Mouse (Mus musculus) embryonic facial prominence, embryonic 14.5 days (tissue): ENCODE results near the gene Cited2. TPM values are rescaled to one million over a fixed set of nuclear protein-coding genes. Genes with fewer than 3 reads are reported as not detected.
A peak's percentile ranks its signal among the peaks of the same experiment; 100 is the strongest.

Experiments
- ATAC-seq: fragments of 200-750 bp; cut with Nextera tagmentation; 2 replicates; pipeline ENCODE4 v1.8.0; 2017; ENCODE audit warnings: low read depth, moderate number of reproducible peaks, moderate TSS enrichment
- DNase-seq: peaks from one replicate; pipeline ENCODE4 v3.0.0-alpha.2; 2015; ENCODE audit warnings: low spot score
- H3K27ac ChIP-seq: fragments of 300-500 bp; sonication (generic); replicated peaks from 2 replicates; pipeline ENCODE4 v1.5.1; 2014; ENCODE audit warnings: low read depth, mild to moderate bottlenecking, low read length, moderate library complexity
- H3K27me3 ChIP-seq: fragments of 300-500 bp; sonication (generic); replicated peaks from 2 replicates; pipeline ENCODE4 v1.6.1; 2014; ENCODE audit warnings: low read length; ENCODE audit not compliant: control insufficient read depth, insufficient read depth
- H3K36me3 ChIP-seq: fragments of 300-500 bp; sonication (generic); 2 replicates; pipeline ENCODE4 v1.6.1; 2014; ENCODE audit warnings: low read length, mixed read lengths; ENCODE audit not compliant: control insufficient read depth, insufficient read depth
- H3K4me1 ChIP-seq: fragments of 300-500 bp; sonication (generic); 2 replicates; pipeline ENCODE4 v1.6.1; 2014; ENCODE audit warnings: antibody characterized with exemption, low read length; ENCODE audit not compliant: control insufficient read depth, insufficient read depth
- H3K4me2 ChIP-seq: fragments of 300-500 bp; sonication (generic); 2 replicates; pipeline ENCODE4 v1.6.1; 2014; ENCODE audit warnings: low read depth, mild to moderate bottlenecking, low read length, moderate library complexity, mixed read lengths
- H3K4me3 ChIP-seq: fragments of 300-500 bp; sonication (generic); 2 replicates; pipeline ENCODE4 v1.5.1; 2014; ENCODE audit warnings: low read depth, mild to moderate bottlenecking, low read length
- H3K9ac ChIP-seq: fragments of 300-500 bp; sonication (generic); 2 replicates; pipeline ENCODE4 v1.6.1; 2014; ENCODE audit warnings: low read depth, mild to moderate bottlenecking, low read length, moderate library complexity, mixed read lengths
- H3K9me3 ChIP-seq: fragments of 300-500 bp; sonication (generic); 2 replicates; pipeline ENCODE4 v1.6.1; 2016; ENCODE audit warnings: low read length; ENCODE audit not compliant: control insufficient read depth
- WGBS: fragments of 180-500 bp; shearing (Covaris S2); extraction: QIAGEN DNeasy Blood & Tissue Kit; methylation state at CpG from one replicate; pipeline ENCODE4 v1.1.7; 2014; 5-methylcytosine and 5-hydroxymethylcytosine counted together
- polyA plus RNA-seq: library from polyadenylated mRNA; unstranded; fragments of >200 nt; fragmentation: Nextera tagmentation; extraction: Ambion mirVana; gene quantifications from 2 replicates; pipeline ENCODE4 v1.2.1, GENCODE M21; 2014

The Cited2 gene
- polyA plus RNA-seq, 1 experiment from 2014 or later = 40.6 TPM

GRCm38 (mm10) chr10:17760750-17761613 lies 38.0 kb downstream of the Cited2 start:
- no peak for DNase-seq

DNA sequence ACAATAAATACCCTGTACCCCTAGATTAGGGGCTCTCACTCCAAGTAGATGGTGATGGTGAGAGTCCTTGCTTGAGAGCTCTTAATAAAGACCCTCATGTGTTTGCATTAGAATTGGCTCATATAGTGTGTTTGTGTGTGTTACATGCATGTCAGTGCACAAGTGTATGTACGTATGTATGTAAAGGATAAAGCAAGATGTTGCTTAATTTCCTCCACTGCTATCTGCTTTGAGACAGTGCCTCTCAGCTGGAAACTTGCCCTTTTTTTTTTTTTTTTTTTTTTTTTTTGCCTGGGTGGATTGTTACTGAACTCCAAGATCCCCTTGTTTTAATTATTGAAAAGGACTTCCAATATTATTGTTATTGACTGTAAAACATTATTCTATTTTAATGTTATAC lies 38.6 kb downstream of the Cited2 start:
- no peak for ATAC-seq
- Histone ChIP-seq H3K9me3 (no peaks in the 10 kb centered on the region), H3K36me3 (no peaks in the 10 kb centered on the region), H3K27ac (no peak overlapping the region), H3K4me2 (no peak overlapping the region), H3K4me3 (no peak overlapping the region), H3K27me3 (no peaks in the 10 kb centered on the region), H3K4me1 (no peaks in the 10 kb centered on the region), H3K9ac (no peak overlapping the region)
- 76% methylated on average over 1 of the region's 1 CpGs for WGBS
- no peak for DNase-seq

More at GRCm38 (mm10) chr10:17760750-17761613, 38.0 kb downstream of the Cited2 start:
- no peak for ATAC-seq
- H3K9ac ChIP-seq = no peak overlapping the region
- H3K27ac ChIP-seq = no peak overlapping the region
- H3K36me3 ChIP-seq = no peaks in the 10 kb centered on the region
- no peaks in the 10 kb centered on the region for H3K9me3 ChIP-seq
- H3K4me3 ChIP-seq = no peak overlapping the region
- no peaks in the 10 kb centered on the region for H3K4me1 ChIP-seq
- H3K27me3 ChIP-seq = no peaks in the 10 kb centered on the region
- WGBS = 78% methylated on average over 9 of the region's 9 CpGs
- no peak overlapping the region for H3K4me2 ChIP-seq

DNA sequence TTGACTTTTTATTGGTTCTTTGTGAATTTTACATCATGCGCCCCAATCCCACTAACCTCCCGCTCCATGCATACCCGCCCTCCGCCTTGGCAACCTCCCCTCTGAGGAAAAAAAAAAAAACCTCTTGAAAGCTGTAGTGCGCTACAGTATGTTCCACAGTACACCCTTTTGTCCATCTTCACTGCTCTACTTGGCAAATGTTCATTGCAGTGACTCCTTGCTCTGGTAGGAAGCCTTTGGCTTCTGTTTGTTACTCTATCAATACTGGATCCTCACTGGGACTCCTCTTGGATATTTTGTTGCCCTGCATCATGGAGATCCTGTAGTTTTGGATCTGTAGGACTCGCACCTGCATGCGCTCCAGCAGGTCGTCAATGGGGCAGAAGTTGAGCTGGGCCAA lies 39.9 kb downstream of the Cited2 start:
- Histone ChIP-seq H3K4me2 (no peak overlapping the region), H3K27me3 (no peaks in the 10 kb centered on the region), H3K9me3 (no peaks in the 10 kb centered on the region), H3K36me3 (no peaks in the 10 kb centered on the region), H3K4me1 (no peaks in the 10 kb centered on the region), H3K9ac (no peak overlapping the region), H3K4me3 (no peak overlapping the region), H3K27ac (no peak overlapping the region)
- WGBS = 97% methylated on average over 8 of the region's 8 CpGs
- DNase-seq (no peak), ATAC-seq (no peak)

GRCm38 (mm10) chr10:17769856-17770255 lies 46.8 kb downstream of the Cited2 start:
- Histone ChIP-seq H3K9me3 (no peaks in the 10 kb centered on the region), H3K36me3 (no peaks in the 10 kb centered on the region), H3K4me3 (no peak overlapping the region), H3K27ac (peak overlapping the region; percentile 63; the same call in 1 of the 2 replicates), H3K9ac (no peak overlapping the region), H3K27me3 (no peaks in the 10 kb centered on the region), H3K4me2 (no peak overlapping the region), H3K4me1 (peaks cover under 1% of the 10 kb centered on the region; the same call in 1 of the 2 replicates)
- DNase-seq = peak; percentile 93
- 37% methylated on average over 5 of the region's 5 CpGs for WGBS
- ATAC-seq = no peak

- no peak overlapping the region for H3K4me2 ChIP-seq
- peaks cover 3% of the 10 kb centered on the region; the same call in 1 of the 2 replicates for H3K4me1 ChIP-seq
- DNase-seq = peak; percentile 41
- H3K9ac ChIP-seq = no peak overlapping the region
- no peak for ATAC-seq
- 81% methylated on average over 10 of the region's 10 CpGs for WGBS
- no peak overlapping the region for H3K27ac ChIP-seq
- no peaks in the 10 kb centered on the region for H3K36me3 ChIP-seq
- no peak overlapping the region for H3K4me3 ChIP-seq
- H3K9me3 ChIP-seq = no peaks in the 10 kb centered on the region
- H3K27me3 ChIP-seq = no peaks in the 10 kb centered on the region
Measured at GRCm38 (mm10) chr10:17772364-17772763, 49.3 kb downstream of the Cited2 start.

DNA sequence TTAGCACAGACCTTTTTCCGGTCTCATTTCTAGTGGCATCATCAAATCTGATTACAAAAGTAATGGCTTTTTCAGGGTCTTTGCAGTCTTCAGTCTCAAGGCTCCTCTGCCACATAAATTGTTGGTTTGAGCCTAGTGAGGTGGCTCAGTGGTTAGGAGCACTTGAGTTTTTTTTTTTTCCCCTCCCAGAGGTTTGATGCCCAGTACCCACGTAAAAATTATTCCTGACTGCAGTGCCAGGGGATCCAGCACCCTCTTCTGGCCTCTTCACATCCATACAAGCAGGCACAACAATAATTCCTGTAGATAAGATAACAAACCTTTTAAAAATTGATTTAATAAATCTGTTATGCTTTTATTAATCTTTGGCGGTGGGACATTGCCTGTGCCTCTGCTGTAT lies 51.3 kb downstream of the Cited2 start:
- H3K4me1 ChIP-seq = 0 out of 2 replicates have a peak, but pooled peaks cover 3% of the 10 kb centered on the region

GRCm38 (mm10) chr10:17775079-17775478 lies 52.1 kb downstream of the Cited2 start:
- WGBS = 34% methylated on average over 4 of the region's 4 CpGs
- H3K4me3 ChIP-seq = no peak overlapping the region
- DNase-seq (peak; percentile 62), ATAC-seq (no peak)
- no peaks in the 10 kb centered on the region for H3K9me3 ChIP-seq
- no peak overlapping the region for H3K4me2 ChIP-seq
- H3K36me3 ChIP-seq = no peaks in the 10 kb centered on the region
- no peaks in the 10 kb centered on the region for H3K27me3 ChIP-seq
- H3K27ac ChIP-seq = no peak overlapping the region
- no peak overlapping the region for H3K9ac ChIP-seq
- H3K4me1 ChIP-seq = 0 out of 2 replicates have a peak, but pooled peaks cover 3% of the 10 kb centered on the region

More for the DNA sequence above, 51.3 kb downstream of the Cited2 start:
- H3K9me3 ChIP-seq = no peaks in the 10 kb centered on the region
- WGBS = 82% methylated on average over 3 of the region's 3 CpGs
- H3K4me3 ChIP-seq = no peak overlapping the region
- no peak overlapping the region for H3K4me2 ChIP-seq
- no peak overlapping the region for H3K9ac ChIP-seq
- no peaks in the 10 kb centered on the region for H3K27me3 ChIP-seq
- no peaks in the 10 kb centered on the region for H3K36me3 ChIP-seq
- no peak overlapping the region for H3K27ac ChIP-seq
- ATAC-seq (no peak), DNase-seq (no peak)
